Mouse (Mus musculus) spleen, embryonic (tissue): ENCODE measurements at regions not wholly inside any gene's neighbourhood (a gene's known extent, or its start where the extent isn't known, plus 50 kb on each side); places are given as distances from the start of the nearest gene placed in this dataset.

Source experiments
- CTCF ChIA-PET: fragments of 350-600 bp; sonication (Branson Sonifier 250); formaldehyde crosslinking; loops from one replicate; lab custom pipeline; 2022; lab: Charles Lee

GRCm38 (mm10) chr3:105223671-105224070 lies 157.0 kb downstream of the 4930564D02Rik start:
- CTCF ChIA-PET = no interaction called here

DNA sequence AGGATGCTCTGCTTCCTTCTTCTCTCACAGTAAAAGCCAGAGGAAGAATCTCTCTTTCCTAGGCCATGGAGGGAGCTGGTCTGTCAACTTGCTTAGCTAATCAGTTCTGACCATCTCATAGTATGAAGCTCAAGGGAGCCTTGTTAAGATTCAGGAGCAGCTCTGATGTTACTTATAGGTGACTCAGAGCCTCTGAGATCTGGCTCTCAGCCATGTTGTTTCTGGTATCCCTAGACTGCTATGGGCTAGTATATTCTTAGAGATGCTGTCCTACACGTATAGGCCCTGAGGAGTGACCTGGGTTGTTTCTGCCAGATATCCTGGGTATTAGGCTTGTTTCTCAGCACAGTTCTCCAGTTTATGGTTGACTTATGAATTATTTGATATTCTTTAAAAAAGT lies 160.9 kb downstream of the 4930564D02Rik start:
- CTCF ChIA-PET = no interaction called here

GRCm38 (mm10) chr3:105228401-105228800 lies 161.8 kb downstream of the 4930564D02Rik start:
- CTCF ChIA-PET = no interaction called here

DNA sequence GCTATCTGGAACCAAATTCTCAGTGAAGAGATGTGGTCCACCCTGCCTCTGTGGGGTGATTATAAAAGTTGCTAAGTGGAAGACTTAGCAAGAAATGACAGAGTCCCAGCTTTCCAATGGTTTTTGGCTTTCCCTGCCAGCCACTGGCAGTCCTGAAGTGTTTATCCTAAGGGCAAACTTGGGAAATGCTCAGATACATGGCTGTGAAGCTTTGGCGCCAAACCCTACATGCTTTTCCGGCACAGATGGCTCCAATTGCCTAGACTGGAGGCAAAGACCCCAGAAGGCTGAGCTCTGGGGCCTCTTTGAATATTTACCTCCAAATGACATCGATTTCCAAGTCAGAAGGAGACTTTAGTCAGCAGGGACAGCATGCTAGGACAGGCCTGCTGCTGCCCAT lies 174.4 kb downstream of the 4930564D02Rik start:
- CTCF ChIA-PET = no interaction called here

DNA sequence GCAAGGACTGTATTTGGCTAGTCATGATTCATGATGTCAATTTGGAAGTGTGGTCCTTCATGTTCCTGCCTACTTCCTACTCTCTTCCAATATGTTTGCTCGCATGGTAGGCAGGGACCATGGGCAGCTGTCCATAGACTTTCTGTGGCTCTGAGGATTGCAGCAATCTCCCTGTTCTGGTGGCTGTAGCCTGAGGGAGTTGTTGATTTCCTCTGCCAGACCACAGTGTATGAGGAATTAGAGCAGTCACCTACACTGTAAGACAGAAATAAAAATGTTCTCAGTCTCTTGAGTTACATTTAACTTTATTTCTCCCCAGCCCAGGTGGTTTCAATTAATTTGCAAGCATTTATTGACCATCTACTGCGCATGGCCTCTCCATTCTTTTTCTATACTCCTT lies 190.5 kb downstream of the 4930564D02Rik start:
- CTCF ChIA-PET = no interaction called here

DNA sequence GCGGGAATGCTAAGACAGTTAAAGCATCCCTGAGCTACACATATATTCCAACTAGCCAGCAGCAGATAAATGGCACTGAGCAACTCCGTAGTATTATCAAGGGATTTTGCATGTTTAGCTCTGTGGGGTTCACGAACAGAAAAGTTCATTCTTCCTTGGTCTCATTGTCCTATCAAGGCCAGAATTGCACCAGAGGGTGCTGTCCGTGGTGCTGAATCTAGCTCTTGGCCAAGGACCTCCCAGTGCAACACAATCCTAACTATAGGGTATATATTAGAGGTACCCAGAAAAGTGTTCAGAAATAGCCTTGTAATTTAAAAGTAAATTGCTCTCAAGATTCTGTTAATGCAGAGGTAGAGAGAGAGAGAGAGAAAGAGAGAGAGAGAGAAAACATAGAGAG lies 176.9 kb upstream of the Kcnd3 start:
- CTCF ChIA-PET = no interaction called here

DNA sequence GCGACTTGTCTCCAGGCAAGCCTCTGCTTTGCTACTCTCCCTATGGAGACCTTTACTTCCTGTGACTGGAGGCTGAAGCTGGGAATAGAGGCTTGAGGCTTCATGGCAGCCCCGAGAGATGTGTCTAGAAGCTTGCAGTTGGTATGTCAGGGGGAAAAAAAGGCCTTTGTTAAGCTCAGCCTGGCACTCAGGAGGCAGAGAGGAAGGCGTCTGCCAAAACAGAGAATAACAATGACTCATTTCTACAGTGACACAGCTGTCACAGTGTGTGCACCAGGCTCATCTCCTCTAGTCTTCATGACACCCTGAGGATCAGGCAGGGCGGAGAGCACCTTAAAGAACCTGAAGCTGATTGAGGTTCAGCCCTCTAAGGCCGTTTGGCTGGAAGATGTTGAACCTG lies 171.2 kb upstream of the Kcnd3 start:
- CTCF ChIA-PET = no interaction called here

GRCm38 (mm10) chr3:105281686-105282085 lies 170.4 kb upstream of the Kcnd3 start:
- CTCF ChIA-PET = no interaction called here

- CTCF ChIA-PET = no interaction called here
Observed at GRCm38 (mm10) chr3:105298273-105298672, 153.9 kb upstream of the Kcnd3 start.

DNA sequence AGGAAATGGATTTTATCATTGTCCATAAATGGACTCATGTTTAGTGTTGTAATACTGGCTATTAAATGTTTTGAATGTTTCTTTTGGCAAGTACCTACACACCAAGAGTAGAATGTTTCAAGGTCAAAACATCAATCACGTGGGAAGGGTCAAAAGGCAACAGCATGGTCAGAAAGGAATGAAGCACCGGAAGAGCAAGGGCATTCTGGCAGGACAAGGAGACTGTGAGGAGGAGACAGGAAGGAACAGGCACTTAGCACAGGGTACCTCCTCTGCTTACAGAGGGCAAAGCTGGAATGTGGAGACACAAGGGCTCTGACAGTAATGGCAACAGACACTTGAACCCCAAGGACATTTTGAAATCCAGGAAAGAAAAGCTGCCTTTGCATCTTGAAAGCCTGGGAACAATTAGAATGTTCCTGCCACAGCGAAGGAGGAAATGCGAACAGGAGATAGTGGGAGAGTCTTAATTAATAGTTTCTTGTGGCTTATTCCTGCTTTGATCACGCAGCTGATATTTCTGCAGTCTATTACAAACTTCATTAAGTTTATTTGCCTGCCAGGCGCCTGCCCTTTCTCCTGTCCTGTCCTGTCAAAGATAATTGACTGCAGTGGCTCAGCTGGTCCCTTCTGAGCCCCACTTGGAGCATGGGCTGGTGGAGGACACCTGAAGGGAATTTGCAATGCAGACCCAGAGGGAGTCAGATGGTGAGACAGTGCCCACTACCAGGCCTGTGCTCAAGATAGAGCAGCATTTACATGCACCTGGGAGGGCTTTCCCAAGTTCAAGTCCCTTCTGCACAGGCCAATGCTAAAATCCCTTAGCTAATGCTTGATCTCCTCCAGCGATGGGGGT lies 151.2 kb upstream of the Kcnd3 start:
- CTCF ChIA-PET = no interaction called here

DNA sequence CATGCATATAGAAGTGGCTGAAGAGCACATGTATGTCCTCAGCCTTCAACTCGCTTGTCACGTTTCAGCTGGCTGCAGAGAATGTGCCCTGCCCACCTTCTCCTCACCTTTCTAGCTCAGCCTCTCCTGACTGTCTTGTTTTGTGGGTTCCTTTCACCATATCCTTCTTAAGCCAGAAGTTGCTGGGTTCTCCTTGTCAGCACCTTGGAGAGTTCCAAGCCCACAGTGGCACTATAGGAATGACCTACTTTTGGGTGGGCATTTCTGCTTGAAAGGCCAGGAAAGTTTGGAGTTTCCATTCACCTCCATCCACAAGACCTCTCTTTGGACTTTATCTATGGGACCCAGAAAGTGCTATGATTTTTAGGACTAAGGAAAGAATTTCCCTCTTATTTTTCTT lies 144.5 kb upstream of the Kcnd3 start:
- CTCF ChIA-PET = no interaction called here

- CTCF ChIA-PET = no interaction called here
Observed at GRCm38 (mm10) chr3:105309020-105309419, 143.1 kb upstream of the Kcnd3 start.

- CTCF ChIA-PET = no interaction called here
Observed at GRCm38 (mm10) chr3:105353268-105353667, 98.9 kb upstream of the Kcnd3 start.

- CTCF ChIA-PET = no interaction called here
Observed at GRCm38 (mm10) chr3:105354123-105354931, 97.8 kb upstream of the Kcnd3 start.

GRCm38 (mm10) chr3:105357511-105357910 lies 94.6 kb upstream of the Kcnd3 start:
- CTCF ChIA-PET = no interaction called here

GRCm38 (mm10) chr3:105359636-105360035 lies 92.5 kb upstream of the Kcnd3 start:
- CTCF ChIA-PET = no interaction called here

DNA sequence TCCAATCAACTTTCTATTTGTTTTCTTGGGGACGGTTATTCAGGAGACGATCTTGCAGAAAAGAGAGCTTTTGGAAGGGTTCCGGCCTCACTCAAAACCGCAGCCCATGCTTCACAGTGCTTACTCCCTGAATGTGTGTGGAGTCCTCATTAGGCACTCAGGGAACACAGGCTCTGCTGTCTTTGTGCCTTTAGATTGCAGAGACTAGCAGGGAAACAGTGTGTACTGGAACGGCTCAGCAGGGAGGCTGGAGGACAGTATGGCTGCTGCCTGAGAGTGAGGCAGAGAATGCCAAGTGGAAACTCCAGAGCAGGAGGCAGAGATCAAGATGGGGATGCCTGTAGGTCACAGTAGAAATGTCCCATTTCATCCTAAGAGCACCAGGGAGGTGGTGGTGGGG lies 87.4 kb upstream of the Kcnd3 start:
- CTCF ChIA-PET = no interaction called here

- CTCF ChIA-PET = no interaction called here
Observed at GRCm38 (mm10) chr3:105366806-105367205, 85.3 kb upstream of the Kcnd3 start.

DNA sequence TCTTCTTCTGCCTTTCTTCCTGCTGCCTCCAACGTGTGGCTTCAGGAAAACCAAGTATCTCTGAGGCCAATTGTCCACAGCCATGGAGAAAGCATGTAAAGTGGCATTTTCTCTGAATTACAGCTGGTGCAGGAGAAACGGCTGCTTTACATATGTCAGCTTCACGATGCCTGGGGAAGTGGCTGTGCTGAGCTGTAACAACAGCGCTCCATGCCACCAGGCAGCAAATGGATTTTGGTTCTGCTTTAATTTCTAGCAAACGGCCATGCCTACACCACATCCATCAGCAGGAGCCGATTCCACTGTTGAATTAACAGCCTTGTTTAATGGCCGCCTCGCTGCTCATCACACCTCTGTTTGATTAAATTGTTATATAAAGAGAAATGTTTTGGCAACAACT lies 84.2 kb upstream of the Kcnd3 start:
- CTCF ChIA-PET = no interaction called here

GRCm38 (mm10) chr3:105372371-105372828 lies 79.7 kb upstream of the Kcnd3 start:
- CTCF ChIA-PET = no interaction called here

DNA sequence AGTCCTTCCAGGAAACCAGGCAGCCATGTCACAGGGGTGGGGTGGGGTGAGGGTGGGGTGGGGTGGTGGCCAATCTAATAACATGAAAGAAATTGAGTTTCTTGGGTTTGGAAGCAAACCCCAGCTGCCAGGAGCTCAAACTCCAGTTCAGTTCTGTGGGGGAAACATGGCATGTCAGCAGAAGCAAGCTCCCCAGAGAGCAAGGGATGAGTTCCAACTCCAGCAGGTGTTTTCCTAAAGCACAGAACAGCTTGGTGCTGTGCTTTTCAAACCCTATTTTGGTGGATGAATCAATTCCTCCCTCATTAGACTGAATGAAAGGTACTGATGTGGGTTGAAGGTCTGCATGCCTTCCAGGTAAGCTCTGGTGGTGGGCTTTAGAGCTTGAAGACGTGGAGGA lies 77.8 kb upstream of the Kcnd3 start:
- CTCF ChIA-PET = no interaction called here

DNA sequence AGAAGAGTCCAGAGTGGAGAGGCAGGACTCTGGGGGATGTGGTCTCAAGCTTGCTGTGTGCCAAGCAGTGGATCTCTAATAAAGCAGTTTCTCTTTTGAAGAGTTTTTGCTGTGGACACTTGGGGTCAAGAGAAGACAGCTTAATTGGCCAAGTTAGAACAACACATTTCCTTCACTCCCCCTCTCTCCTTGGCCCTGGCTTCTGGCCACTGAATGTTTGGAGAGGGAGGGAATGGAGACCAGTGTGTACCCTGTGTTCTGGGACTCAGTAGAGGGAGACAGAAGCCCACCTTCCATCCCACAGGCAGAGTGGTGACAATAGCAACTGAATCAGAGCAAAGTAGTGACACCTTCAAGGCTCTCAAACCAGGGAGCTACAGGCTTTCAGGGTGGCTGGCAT lies 77.3 kb upstream of the Kcnd3 start:
- CTCF ChIA-PET = no interaction called here

GRCm38 (mm10) chr3:105375383-105375782 lies 76.7 kb upstream of the Kcnd3 start:
- CTCF ChIA-PET = no interaction called here
